Mouse (Mus musculus) ES-E14 (cell line): ENCODE data around the gene Sox2. TPM values are rescaled to one million over a fixed set of nuclear protein-coding genes. Genes with fewer than 3 reads are reported as not detected.
A peak's percentile ranks its signal among the peaks of the same experiment; 100 is the strongest.

Experiments used
- DNase-seq: peaks from one replicate; pipeline ENCODE4 v3.0.0-alpha.2; 2013; ENCODE audit warnings: low read depth, low spot score
- H3K27ac ChIP-seq: 2 replicates; pipeline ENCODE4 v1.5.1; 2012; ENCODE audit warnings: low read depth, mild to moderate bottlenecking, low read length, moderate library complexity, mixed read lengths; ENCODE audit not compliant: poor library complexity, insufficient read depth, severe bottlenecking
- H3K36me3 ChIP-seq: 2 replicates; pipeline ENCODE4 v1.6.1; 2012; ENCODE audit warnings: mild to moderate bottlenecking, low read length, moderate library complexity, mixed read lengths; ENCODE audit not compliant: control insufficient read depth, poor library complexity, insufficient read depth, severe bottlenecking
- H3K4me1 ChIP-seq, 2 experiments: fragments of 150-350 bp in 1 of 2; sonication (generic) in 1 of 2; 2 replicates each; pipeline ENCODE4 v1.6.1; 2012; ENCODE audit warnings: low read length in 2 of 2, mild to moderate bottlenecking in 1 of 2, mixed read lengths in 1 of 2; ENCODE audit not compliant: control insufficient read depth in 2 of 2, insufficient read depth in 2 of 2, poor library complexity in 1 of 2
- H3K4me3 ChIP-seq, 2 experiments: fragments of 150-350 bp in 1 of 2; sonication (generic) in 1 of 2; 2 replicates each; pipeline ENCODE4 v1.5.1; 2012; ENCODE audit warnings: low read length in 2 of 2, low read depth in 1 of 2, mild to moderate bottlenecking in 1 of 2, mixed read lengths in 1 of 2; ENCODE audit not compliant: insufficient read depth in 1 of 2, poor library complexity in 1 of 2, severe bottlenecking in 1 of 2
- H3K9ac ChIP-seq: 2 replicates; pipeline ENCODE4 v1.6.1; 2012; ENCODE audit warnings: low read depth, mild to moderate bottlenecking, low read length, mixed read lengths; ENCODE audit not compliant: poor library complexity, insufficient read depth, severe bottlenecking
- H3K9me3 ChIP-seq: fragments of 150-350 bp; sonication (generic); 2 replicates; pipeline ENCODE4 v1.6.1; 2012; ENCODE audit warnings: low read depth, mild to moderate bottlenecking, low read length; ENCODE audit not compliant: control insufficient read depth, insufficient read depth
- CHD2 ChIP-seq: IDR thresholded peaks from 2 replicates; pipeline ENCODE4 v1.6.1; 2014; ENCODE audit warnings: mild to moderate bottlenecking, low read depth, low read length, inconsistent platforms
- HCFC1 ChIP-seq: IDR thresholded peaks from 2 replicates; pipeline ENCODE4 v1.6.1; 2012; ENCODE audit warnings: low read length, inconsistent platforms, borderline replicate concordance; ENCODE audit not compliant: insufficient read depth
- MAFK ChIP-seq: IDR thresholded peaks from 2 replicates; pipeline ENCODE4 v1.6.1; 2014; ENCODE audit warnings: mild to moderate bottlenecking, low read depth, low read length, inconsistent platforms; ENCODE audit not compliant: insufficient read depth
- ZC3H11A ChIP-seq: IDR thresholded peaks from 2 replicates; pipeline ENCODE4 v1.6.1; 2012; ENCODE audit warnings: low read depth, mild to moderate bottlenecking, inconsistent platforms, low read length, borderline replicate concordance
- ZNF384 ChIP-seq: IDR thresholded peaks from 2 replicates; pipeline ENCODE4 v1.6.1; 2012; ENCODE audit warnings: low read depth, low read length, inconsistent platforms
- in situ Hi-C, 2 experiments: fragments of 600-800 bp; cut with MboI; formaldehyde crosslinking; loops; one replicate each; pipeline ENCODE4 v1.15.1; 2025; ENCODE audit warnings: low sequenced_read_pairs in 2 of 2, inconsistent platforms in 1 of 2; ENCODE audit not compliant: unreplicated experiment in 2 of 2
- total RNA-seq: library from RNA; depleted of rRNA; stranded (reverse); fragments of 300-350 nt; gene quantifications from 2 replicates; pipeline ENCODE4 v1.2.3, GENCODE M21; 2012

Sox2 gene
- total RNA-seq, 1 experiment, result 179 TPM

DNA sequence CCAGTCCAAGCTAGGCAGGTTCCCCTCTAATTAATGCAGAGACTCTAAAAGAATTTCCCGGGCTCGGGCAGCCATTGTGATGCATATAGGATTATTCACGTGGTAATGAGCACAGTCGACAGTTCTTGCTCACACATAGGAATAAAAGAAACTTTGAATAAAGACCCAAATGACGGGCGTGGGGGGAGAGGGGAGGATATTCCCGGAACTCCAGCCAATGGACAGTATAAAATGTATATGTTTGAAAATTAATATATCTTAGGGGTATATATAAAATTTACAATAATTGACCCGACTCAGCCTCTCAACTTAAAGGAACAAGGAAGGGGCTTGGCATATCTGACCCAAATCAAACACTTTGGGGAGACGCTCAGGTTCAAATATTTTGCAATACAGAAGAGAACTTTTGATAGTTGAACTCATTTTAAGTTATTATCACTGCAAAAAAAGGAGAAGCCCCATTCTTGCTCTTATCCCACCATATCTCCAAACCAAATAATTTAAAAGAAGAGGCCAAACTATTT is 3.8 kb downstream of the Sox2 start:
- no peak for TF ChIP-seq CHD2
- TF ChIP-seq ZC3H11A, result no peak
- peak; percentile 57; the same call in 1 of the 2 replicates for TF ChIP-seq MAFK
- H3K4me1 ChIP-seq, result peaks cover 3 to 8% of the 10 kb centered on the region in 2 experiments; a peak in 3 of 4 replicates
- peak overlapping the region; percentile 11; the same call in 1 of the 2 replicates for H3K9ac ChIP-seq
- H3K27ac ChIP-seq, result peak overlapping the region; percentile 55; the same call in 1 of the 2 replicates
- in situ Hi-C loops, result loop anchor here in 1 of 2 experiments (25.0 kb wide), 1 partner anchor 108 kb away; no protein-coding TSS in a partner anchor
- no peaks in the 10 kb centered on the region for H3K9me3 ChIP-seq
- DNase-seq, result no peak
- peak overlapping the region; percentile 76 to 82 for H3K4me3 ChIP-seq
- H3K36me3 ChIP-seq, result peaks cover 37% of the 10 kb centered on the region

DNA sequence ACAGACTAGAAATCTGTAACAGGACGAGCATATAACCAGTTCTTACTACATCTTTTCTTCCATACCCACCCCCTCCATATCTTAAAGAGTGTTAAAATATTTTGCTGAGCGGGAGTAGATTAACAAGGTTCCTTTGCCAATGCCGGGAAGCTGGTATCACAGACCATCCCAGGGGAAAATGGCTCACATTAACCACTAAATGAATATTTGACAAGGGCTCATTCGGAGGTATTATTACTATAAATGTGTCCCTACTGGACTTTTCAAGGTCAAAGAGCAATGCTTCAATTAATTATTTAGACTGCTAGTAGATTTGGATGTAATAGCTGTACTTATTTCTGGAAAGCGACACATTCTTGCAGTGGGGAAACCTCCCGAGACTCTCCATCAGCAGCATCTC is 4.6 kb downstream of the Sox2 start:
- H3K9ac ChIP-seq, result no peak overlapping the region; the same call in 1 of the 2 replicates
- in situ Hi-C loops, result loop anchor here (5.0 to 25.0 kb wide), 2 partner anchors 93 to 108 kb away; no protein-coding TSS in a partner anchor
- peaks cover 37% of the 10 kb centered on the region for H3K36me3 ChIP-seq
- H3K4me1 ChIP-seq, result peaks cover 4 to 11% of the 10 kb centered on the region in 2 experiments; a peak in 3 of 4 replicates
- no peaks in the 10 kb centered on the region for H3K9me3 ChIP-seq
- peak overlapping the region; percentile 55; the same call in 1 of the 2 replicates for H3K27ac ChIP-seq
- DNase-seq, result no peak
- TF ChIP-seq CHD2, result no peak
- no peak for TF ChIP-seq ZC3H11A
- no peak for TF ChIP-seq HCFC1
- no peak for TF ChIP-seq ZNF384
- no peak for TF ChIP-seq MAFK
- H3K4me3 ChIP-seq, result peak overlapping the region; percentile 76 to 82

DNA sequence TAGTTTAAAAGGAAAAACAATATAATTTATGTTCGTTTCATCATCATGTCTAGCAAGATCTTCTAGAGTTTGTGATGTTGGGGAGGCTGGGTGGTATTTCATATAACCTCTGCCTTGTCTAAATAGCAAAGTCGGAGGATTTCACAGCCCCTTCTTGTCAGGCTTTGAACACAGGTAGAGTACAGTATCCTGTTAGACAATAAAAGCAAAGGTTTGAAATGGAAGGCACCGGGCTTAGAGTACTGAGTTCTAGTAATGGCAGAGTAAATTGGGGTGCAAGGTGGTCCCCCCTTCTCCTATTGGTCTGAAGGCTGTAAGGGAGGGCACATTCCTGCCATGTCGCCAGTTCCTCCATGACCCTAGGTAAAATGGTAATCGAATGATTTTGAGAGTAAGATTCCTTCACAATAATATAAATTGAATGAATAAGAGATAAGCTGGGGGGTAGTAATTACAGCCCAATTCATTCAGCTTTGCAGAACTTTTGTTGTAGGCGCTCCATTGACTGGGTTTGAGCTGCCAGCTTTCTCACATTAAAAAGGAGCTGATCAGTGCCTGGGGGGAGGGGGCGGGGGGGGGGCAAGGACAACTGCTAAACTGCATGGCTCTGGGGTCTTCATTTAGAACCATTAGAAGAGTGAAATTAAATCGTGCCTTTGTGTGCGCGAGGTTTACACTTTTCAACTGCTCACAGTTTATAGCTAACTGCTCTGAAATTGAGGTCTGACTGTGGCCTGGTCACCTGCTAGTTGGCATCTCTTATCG is 5.3 kb downstream of the Sox2 start:
- peaks cover 39% of the 10 kb centered on the region for H3K36me3 ChIP-seq
- no peaks in the 10 kb centered on the region for H3K9me3 ChIP-seq
- no peak overlapping the region; the same call in 1 of the 2 replicates for H3K27ac ChIP-seq
- H3K9ac ChIP-seq, result peak overlapping the region; percentile 41; the same call in 1 of the 2 replicates
- no peak for TF ChIP-seq MAFK
- no peak for TF ChIP-seq ZNF384
- no peak for TF ChIP-seq HCFC1
- TF ChIP-seq ZC3H11A, result no peak
- no peak for TF ChIP-seq CHD2
- peak overlapping the region; percentile 76 to 82 for H3K4me3 ChIP-seq
- peaks cover 4 to 13% of the 10 kb centered on the region in 2 experiments; a peak in 3 of 4 replicates for H3K4me1 ChIP-seq
- in situ Hi-C loops, result loop anchor here (5.0 to 25.0 kb wide), 2 partner anchors 92 to 107 kb away; no protein-coding TSS in a partner anchor
- DNase-seq, result no peak

DNA sequence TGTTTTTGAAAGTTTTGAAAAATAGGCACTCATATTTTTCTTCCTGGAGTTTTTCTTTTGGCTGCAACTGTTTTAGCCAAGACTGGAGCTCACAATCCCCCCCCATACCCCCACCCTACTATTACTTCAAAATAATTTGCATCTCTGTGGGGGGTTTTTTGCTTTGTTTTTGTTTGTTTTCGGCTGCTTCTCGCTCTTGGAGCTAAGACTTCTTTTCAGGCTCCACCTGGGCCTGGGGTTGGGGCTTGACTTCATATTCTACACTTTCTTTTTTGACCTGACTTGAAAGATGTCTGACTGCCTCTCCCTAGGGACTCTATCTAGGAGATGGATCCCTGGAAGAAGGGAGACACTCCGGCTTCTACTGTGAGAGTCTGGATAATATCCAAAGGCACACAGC is 5.9 kb downstream of the Sox2 start:
- DNase-seq, result no peak
- peak overlapping the region; percentile 31 to 52 for H3K4me3 ChIP-seq
- TF ChIP-seq ZNF384, result no peak
- no peak overlapping the region; the same call in 1 of the 2 replicates for H3K27ac ChIP-seq
- peak overlapping the region; percentile 54; the same call in 1 of the 2 replicates for H3K9ac ChIP-seq
- peaks cover 33% of the 10 kb centered on the region for H3K36me3 ChIP-seq
- H3K9me3 ChIP-seq, result no peaks in the 10 kb centered on the region
- in situ Hi-C loops, result loop anchor here (5.0 to 25.0 kb wide), 2 partner anchors 91 to 106 kb away; no protein-coding TSS in a partner anchor
- peaks cover 9 to 13% of the 10 kb centered on the region in 2 experiments; a peak in 3 of 4 replicates for H3K4me1 ChIP-seq
